Mouse (Mus musculus) gastrocnemius, adult 2 months (tissue): Measurements from ENCODE around the gene Epn3. TPM values are rescaled to one million over a fixed set of nuclear protein-coding genes. Genes with fewer than 3 reads are reported as not detected.
A peak's percentile ranks its signal among the peaks of the same experiment; 100 is the strongest.

Experiments used
- DNase-seq: peaks from one replicate; pipeline ENCODE4 v3.0.0; 2022
- H3K27ac ChIP-seq: fragments of 200-600 bp; 2 replicates; pipeline ENCODE4 v1.8.1; 2022; ENCODE audit warnings: mild to moderate bottlenecking
- H3K4me3 ChIP-seq: fragments of 200-600 bp; 2 replicates; pipeline ENCODE4 v1.8.1; 2022; ENCODE audit warnings: mild to moderate bottlenecking, moderate library complexity
- CTCF ChIP-seq: fragments of 200-600 bp; IDR thresholded peaks from 2 replicates; pipeline ENCODE4 v1.8.1; 2022; ENCODE audit warnings: antibody characterized with exemption, mild to moderate bottlenecking, moderate library complexity
- intact Hi-C: fragments of 180-260 bp; cut with DNase I; formaldehyde crosslinking; loops from one replicate; pipeline ENCODE4 v1.15.1; 2025
- total RNA-seq, 2 experiments: library from RNA; stranded (reverse); gene quantifications; 2 replicates each; pipeline ENCODE4 v1.2.3; 2021

Epn3 gene
- total RNA-seq, 2 experiments from 2014 or later = 0.05 TPM; not detected in 1

GRCm38 (mm10) chr11:94455161-94455820, 44.5 kb downstream of the Epn3 start:
- no peak overlapping the region for H3K27ac ChIP-seq
- no peak overlapping the region for H3K4me3 ChIP-seq
- intact Hi-C loops = no loop called here
- no peak for TF ChIP-seq CTCF
- no peak for DNase-seq

DNA sequence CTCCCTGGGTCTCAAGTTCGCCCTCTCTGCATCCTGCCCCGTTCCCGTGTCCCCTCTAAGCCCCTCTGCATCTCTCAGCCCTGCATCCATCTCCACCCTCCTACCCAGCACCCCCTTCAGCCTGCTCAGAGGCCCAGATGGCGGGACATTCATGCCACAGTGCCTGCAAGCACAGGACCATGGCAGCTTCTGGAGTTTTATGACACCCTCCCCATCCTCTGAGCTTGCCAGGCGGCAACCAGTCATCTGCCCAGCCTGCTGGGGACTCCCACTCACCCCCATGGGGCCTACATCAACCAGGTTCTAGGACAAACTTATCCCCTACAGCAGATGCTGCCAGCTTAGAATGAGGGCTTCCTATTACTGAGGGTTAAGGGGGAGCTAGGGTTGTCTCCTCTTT, 45.0 kb downstream of the Epn3 start:
- TF ChIP-seq CTCF = no peak
- Histone ChIP-seq H3K4me3 (no peak overlapping the region), H3K27ac (no peak overlapping the region)
- no peak for DNase-seq
- intact Hi-C loops = no loop called here

- intact Hi-C loops = no loop called here
- TF ChIP-seq CTCF = no peak
- Histone ChIP-seq H3K4me3 (no peak overlapping the region), H3K27ac (no peak overlapping the region)
- no peak for DNase-seq
Measured at GRCm38 (mm10) chr11:94451091-94451773, 48.5 kb downstream of the Epn3 start.

DNA sequence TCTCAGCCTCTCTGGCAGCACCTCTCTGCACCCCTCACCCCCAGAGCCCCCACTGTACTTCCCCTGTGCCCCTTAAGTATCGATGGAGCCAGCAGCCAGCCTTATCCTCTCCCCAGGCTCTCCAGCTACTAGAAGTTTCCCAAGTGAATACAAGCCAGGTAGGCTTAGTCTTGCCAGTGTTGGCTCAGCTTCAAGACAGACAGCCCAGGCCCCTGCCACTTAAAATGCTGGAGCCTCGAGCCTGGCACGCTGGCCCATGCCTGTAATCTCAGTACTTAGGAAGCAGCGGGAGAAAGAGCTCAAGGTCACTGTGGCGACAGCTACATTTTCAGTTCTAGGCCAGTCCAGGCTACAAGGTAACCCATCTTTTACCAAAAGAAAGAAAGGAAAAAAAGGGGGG, 49.9 kb downstream of the Epn3 start:
- Histone ChIP-seq H3K27ac (no peak overlapping the region), H3K4me3 (no peak overlapping the region)
- TF ChIP-seq CTCF = no peak
- intact Hi-C loops = no loop called here
- no peak for DNase-seq

GRCm38 (mm10) chr11:94449239-94449638, 50.5 kb downstream of the Epn3 start:
- H3K4me3 ChIP-seq = no peak overlapping the region
- DNase-seq = no peak
- intact Hi-C loops = no loop called here
- TF ChIP-seq CTCF = no peak
- H3K27ac ChIP-seq = no peak overlapping the region

- Histone ChIP-seq H3K27ac (no peak overlapping the region), H3K4me3 (no peak overlapping the region)
- no peak for DNase-seq
- intact Hi-C loops = no loop called here
- no peak for TF ChIP-seq CTCF
Measured at GRCm38 (mm10) chr11:94447017-94447416, 52.8 kb downstream of the Epn3 start.

DNA sequence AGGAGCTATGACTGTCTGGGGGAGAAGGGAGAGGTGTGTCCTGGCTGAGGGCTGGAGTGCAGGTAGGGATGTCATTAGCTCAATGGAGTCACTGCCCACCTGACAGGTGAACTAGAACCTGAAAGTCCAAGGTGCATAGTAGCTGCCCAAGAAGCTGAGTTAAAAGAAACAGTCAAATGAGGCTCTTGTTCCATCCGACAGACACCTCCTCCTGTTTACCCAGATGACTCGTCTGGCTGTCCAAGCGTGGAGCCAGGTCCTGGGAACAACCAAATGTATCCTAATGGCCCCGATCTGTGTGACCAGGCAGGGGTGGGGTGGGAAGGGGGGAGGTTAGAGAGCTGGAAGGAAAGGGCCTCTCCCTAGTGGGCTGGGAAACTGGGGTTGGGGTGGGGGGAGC, 54.5 kb downstream of the Epn3 start:
- no peak overlapping the region for H3K4me3 ChIP-seq

DNA sequence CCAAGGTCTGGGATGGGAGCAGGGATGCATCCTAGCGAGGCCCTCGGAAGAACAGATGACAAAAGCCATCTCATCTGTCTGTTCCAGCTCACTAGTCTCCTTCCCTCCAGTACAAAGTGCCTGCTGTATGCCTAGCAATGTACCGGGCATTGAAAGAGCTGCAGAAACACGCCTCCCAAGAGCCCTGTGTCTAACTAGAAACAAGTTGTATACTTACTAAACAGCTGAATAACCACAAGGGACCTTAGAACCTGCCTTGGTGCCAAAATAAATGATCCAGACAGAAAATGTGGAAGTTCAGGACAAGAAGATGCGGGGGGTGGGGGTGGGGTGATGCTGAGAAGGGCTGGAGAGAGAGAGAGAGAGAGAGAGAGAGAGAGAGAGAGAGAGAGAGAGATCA, 54.9 kb downstream of the Epn3 start:
- H3K27ac ChIP-seq = no peak overlapping the region
- intact Hi-C loops = no loop called here

More for the DNA sequence above, 54.5 kb downstream of the Epn3 start:
- intact Hi-C loops = no loop called here
- H3K27ac ChIP-seq = no peak overlapping the region
- DNase-seq = no peak
- no peak for TF ChIP-seq CTCF

GRCm38 (mm10) chr11:94441752-94442151, 58.0 kb downstream of the Epn3 start:
- no peak for DNase-seq
- no peak overlapping the region for H3K4me3 ChIP-seq
- peak overlapping the region; percentile 8; the same call in 1 of the 2 replicates for H3K27ac ChIP-seq
- intact Hi-C loops = no loop called here
- TF ChIP-seq CTCF = no peak

More for the DNA sequence above, 54.9 kb downstream of the Epn3 start:
- no peak for TF ChIP-seq CTCF
- DNase-seq = no peak
- H3K4me3 ChIP-seq = no peak overlapping the region

- H3K4me3 ChIP-seq = no peak overlapping the region
- H3K27ac ChIP-seq = 0 out of 2 replicates have a peak overlapping the region, but pooled peaks have one; percentile 8
- no peak for TF ChIP-seq CTCF
- intact Hi-C loops = no loop called here
- DNase-seq = no peak
Measured at GRCm38 (mm10) chr11:94441122-94441521, 58.7 kb downstream of the Epn3 start.

- no peak for TF ChIP-seq CTCF
- Histone ChIP-seq H3K27ac (no peak overlapping the region), H3K4me3 (no peak overlapping the region)
- no peak for DNase-seq
- intact Hi-C loops = no loop called here
Measured at GRCm38 (mm10) chr11:94440421-94440820, 59.4 kb downstream of the Epn3 start.

Other genes with a start within 250 kb of the Epn3 start
- gene Gm21885, start 218.1 kb downstream of the Epn3 start, total RNA-seq = not detected
- gene Luc7l3, start 178.0 kb downstream of the Epn3 start, total RNA-seq = 10 to 100 TPM; 41.1 to 48.6 TPM
- 100 to 1,000 TPM; 203 to 264 TPM for gene Ankrd40, start 172.0 kb downstream of the Epn3 start, total RNA-seq
- gene Abcc3, start 107.0 kb downstream of the Epn3 start, total RNA-seq = under 1 TPM; 0.46 to 0.53 TPM
- gene Cacna1g, start 25.8 kb downstream of the Epn3 start, total RNA-seq = 1 to 10 TPM; 1.2 to 3.0 TPM
- gene Spata20, start 13.8 kb downstream of the Epn3 start, total RNA-seq = not detected
- gene Mycbpap, start 21.8 kb upstream of the Epn3 start, total RNA-seq = not detected
- 1 to 10 TPM; 2.9 to 4.1 TPM for gene Rsad1, start 49.3 kb upstream of the Epn3 start, total RNA-seq
- 10 to 100 TPM in 1 of 2 experiments, 1 to 10 TPM in 1; 9.5 to 69.2 TPM for gene Chad, start 65.1 kb upstream of the Epn3 start, total RNA-seq
- gene Acsf2, start 101.9 kb upstream of the Epn3 start, total RNA-seq = 1 to 10 TPM; 1.6 to 3.6 TPM
- gene Lrrc59, start 129.8 kb upstream of the Epn3 start, total RNA-seq = 10 to 100 TPM; 35.8 to 37.5 TPM
- 10 to 100 TPM; 50.4 to 59.8 TPM for gene Mrpl27, start 153.8 kb upstream of the Epn3 start, total RNA-seq
- gene Eme1, start 154.0 kb upstream of the Epn3 start, total RNA-seq = not detected
- 1 to 10 TPM; 3.6 to 3.9 TPM for gene Xylt2, start 177.5 kb upstream of the Epn3 start, total RNA-seq
- gene Gm11541, start 204.5 kb upstream of the Epn3 start, total RNA-seq = not detected
- 1 to 10 TPM in 1 of 2 experiments, under 1 TPM in 1; 0.82 to 1.3 TPM for gene Cdc34b, start 241.8 kb upstream of the Epn3 start, total RNA-seq